Mouse (Mus musculus) kidney, postnatal 0 days (tissue): ENCODE data around the gene AW011738. TPM values are rescaled to one million over a fixed set of nuclear protein-coding genes. Genes with fewer than 3 reads are reported as not detected.

Experiments used
- ATAC-seq: fragments of 200-750 bp; cut with Nextera tagmentation; replicated peaks from 2 replicates; pipeline ENCODE4 v1.8.0; 2017; ENCODE audit warnings: low read depth, moderate number of reproducible peaks, moderate TSS enrichment, moderate library complexity; ENCODE audit not compliant: low FRiP score
- DNase-seq: peaks from one replicate; pipeline ENCODE4 v3.0.0-alpha.2; 2016; ENCODE audit warnings: low spot score
- H3K27ac ChIP-seq: fragments of 300-500 bp; sonication (generic); 2 replicates; pipeline ENCODE4 v1.5.1; 2014; ENCODE audit warnings: mild to moderate bottlenecking
- H3K27me3 ChIP-seq: fragments of 300-500 bp; sonication (generic); 2 replicates; pipeline ENCODE4 v1.6.1; 2014; ENCODE audit warnings: low read length, mixed read lengths; ENCODE audit not compliant: insufficient read depth
- H3K36me3 ChIP-seq: fragments of 300-500 bp; sonication (generic); 2 replicates; pipeline ENCODE4 v1.6.1; 2014; ENCODE audit warnings: low read length, mixed read lengths; ENCODE audit not compliant: insufficient read depth
- H3K4me1 ChIP-seq: fragments of 300-500 bp; sonication (generic); replicated peaks from 2 replicates; pipeline ENCODE4 v1.6.1; 2014; ENCODE audit warnings: antibody characterized with exemption, low read length, mixed read lengths; ENCODE audit not compliant: insufficient read depth
- H3K4me2 ChIP-seq: fragments of 300-500 bp; sonication (generic); 2 replicates; pipeline ENCODE4 v1.6.1; 2014; ENCODE audit warnings: mild to moderate bottlenecking, low read length, moderate library complexity, mixed read lengths
- H3K4me3 ChIP-seq: fragments of 300-500 bp; sonication (generic); replicated peaks from 2 replicates; pipeline ENCODE4 v1.5.1; 2014; ENCODE audit warnings: low read depth, low read length
- H3K9ac ChIP-seq: fragments of 300-500 bp; sonication (generic); 2 replicates; pipeline ENCODE4 v1.6.1; 2014; ENCODE audit warnings: low read depth, low read length
- H3K9me3 ChIP-seq: fragments of 300-500 bp; sonication (generic); replicated peaks from 2 replicates; pipeline ENCODE4 v1.6.1; 2016; ENCODE audit warnings: low read length, inconsistent platforms, mixed read lengths
- CTCF ChIP-seq: IDR thresholded peaks from 2 replicates; pipeline ENCODE4 v1.5.1; 2016; ENCODE audit warnings: antibody characterized with exemption, low read depth, mild to moderate bottlenecking, moderate library complexity
- WGBS: fragments of 180-500 bp; shearing (Covaris S2); extraction: QIAGEN DNeasy Blood & Tissue Kit; methylation state at CpG from one replicate; pipeline ENCODE4 v1.1.7; 2014; 5-methylcytosine and 5-hydroxymethylcytosine counted together
- microRNA-seq: library from miRNA; unstranded; fragments of <30 nt; microRNA quantifications from one replicate; pipeline ENCODE4, GENCODE M21; 2016
- polyA plus RNA-seq: library from polyadenylated mRNA; unstranded; fragments of >200 nt; fragmentation: Nextera tagmentation; extraction: Ambion mirVana; gene quantifications from 2 replicates; pipeline ENCODE4 v1.2.1, GENCODE M21; 2015

The AW011738 gene
- polyA plus RNA-seq, 1 experiment from 2014 or later = 4.8 TPM

- 58% methylated on average over 8 of the region's 8 CpGs for WGBS
These were observed 48.0 kb downstream of the AW011738 start for GRCm38 (mm10) chr4:156251081-156251480.

GRCm38 (mm10) chr4:156252140-156252539 lies 49.0 kb downstream of the AW011738 start:
- no peak overlapping the region for H3K9ac ChIP-seq
- TF ChIP-seq CTCF = no peak
- H3K9me3 ChIP-seq = no peaks in the 10 kb centered on the region
- DNase-seq = no peak
- ATAC-seq = no peak
- 31% methylated on average over 7 of the region's 7 CpGs for WGBS
- no peak overlapping the region for H3K4me3 ChIP-seq
- H3K4me1 ChIP-seq = 0 out of 2 replicates have a peak, but pooled peaks cover 7% of the 10 kb centered on the region
- H3K27me3 ChIP-seq = peaks cover 16% of the 10 kb centered on the region
- H3K4me2 ChIP-seq = no peak overlapping the region
- peaks cover 7% of the 10 kb centered on the region for H3K36me3 ChIP-seq
- H3K27ac ChIP-seq = no peak overlapping the region

More at GRCm38 (mm10) chr4:156251081-156251480, 48.0 kb downstream of the AW011738 start:
- DNase-seq = no peak
- Histone ChIP-seq H3K27ac (no peak overlapping the region), H3K9me3 (no peaks in the 10 kb centered on the region), H3K4me3 (no peak overlapping the region), H3K36me3 (peaks cover 17% of the 10 kb centered on the region), H3K4me2 (no peak overlapping the region), H3K27me3 (peaks cover 16% of the 10 kb centered on the region), H3K4me1 (0 out of 2 replicates have a peak, but pooled peaks cover 7% of the 10 kb centered on the region), H3K9ac (no peak overlapping the region)
- TF ChIP-seq CTCF = no peak
- ATAC-seq = no peak; the same call in 1 of the 2 replicates

GRCm38 (mm10) chr4:156252619-156253018 lies 49.5 kb downstream of the AW011738 start:
- no peak overlapping the region for H3K4me2 ChIP-seq
- H3K27ac ChIP-seq = no peak overlapping the region
- DNase-seq = no peak
- no peaks in the 10 kb centered on the region for H3K9me3 ChIP-seq
- TF ChIP-seq CTCF = no peak
- H3K36me3 ChIP-seq = peaks cover 5% of the 10 kb centered on the region
- no peak overlapping the region for H3K4me3 ChIP-seq
- no peak overlapping the region for H3K9ac ChIP-seq
- WGBS = 37% methylated on average over 3 of the region's 3 CpGs
- no peak for ATAC-seq
- H3K27me3 ChIP-seq = peaks cover 16% of the 10 kb centered on the region
- H3K4me1 ChIP-seq = 0 out of 2 replicates have a peak, but pooled peaks cover 7% of the 10 kb centered on the region

GRCm38 (mm10) chr4:156253043-156253442 lies 49.9 kb downstream of the AW011738 start:
- peaks cover 16% of the 10 kb centered on the region for H3K27me3 ChIP-seq
- H3K9me3 ChIP-seq = no peaks in the 10 kb centered on the region
- H3K9ac ChIP-seq = no peak overlapping the region
- 0 out of 2 replicates have a peak, but pooled peaks cover 7% of the 10 kb centered on the region for H3K4me1 ChIP-seq
- no peak overlapping the region for H3K4me2 ChIP-seq
- DNase-seq (no peak), ATAC-seq (no peak)
- H3K27ac ChIP-seq = no peak overlapping the region
- no peak for TF ChIP-seq CTCF
- H3K36me3 ChIP-seq = peaks cover under 1% of the 10 kb centered on the region; the same call in 1 of the 2 replicates
- 42% methylated on average over 7 of the region's 7 CpGs for WGBS
- H3K4me3 ChIP-seq = no peak overlapping the region

GRCm38 (mm10) chr4:156254361-156255077 lies 51.4 kb downstream of the AW011738 start:
- peaks cover 16% of the 10 kb centered on the region for H3K27me3 ChIP-seq
- peak overlapping the region; percentile 26 for H3K4me3 ChIP-seq
- ATAC-seq = peak; percentile 53

More at GRCm38 (mm10) chr4:156254361-156255077, 51.4 kb downstream of the AW011738 start:
- no peak for DNase-seq
- Histone ChIP-seq H3K27ac (no peak overlapping the region), H3K9ac (no peak overlapping the region), H3K9me3 (no peaks in the 10 kb centered on the region), H3K36me3 (no peaks in the 10 kb centered on the region), H3K4me2 (peak overlapping the region; percentile 21; the same call in 1 of the 2 replicates), H3K4me1 (0 out of 2 replicates have a peak, but pooled peaks cover 7% of the 10 kb centered on the region)
- WGBS = 2% methylated on average over 30 of the region's 30 CpGs
- no peak for TF ChIP-seq CTCF

Small RNAs within 50 kb of the gene (microRNA-seq; reads per million reads assigned to microRNA genes)
- gene Mir7658 = 1.2 reads per million

Other genes with a start within 250 kb of the AW011738 start
- gene C1qtnf12, start 241.0 kb upstream of the AW011738 start, polyA plus RNA-seq = 113 and 116 TPM in 2 replicates
- 14.3 and 14.5 TPM in 2 replicates for gene B3galt6, start 210.7 kb upstream of the AW011738 start, polyA plus RNA-seq
- 178 and 183 TPM in 2 replicates for gene Sdf4, start 210.4 kb upstream of the AW011738 start, polyA plus RNA-seq
- gene Tnfrsf4, start 189.5 kb upstream of the AW011738 start, polyA plus RNA-seq = 0.70 and 0.88 TPM in 2 replicates
- gene Tnfrsf18, start 177.1 kb upstream of the AW011738 start, polyA plus RNA-seq = 1.3 TPM in 2 replicates
- gene Ttll10, start 143.9 kb upstream of the AW011738 start, polyA plus RNA-seq = 5.6 and 6.0 TPM in 2 replicates
- gene 9430015G10Rik, start 93.3 kb upstream of the AW011738 start, polyA plus RNA-seq = 11.8 and 15.3 TPM in 2 replicates
- 0.17 and 0.27 TPM in 2 replicates for gene Rnf223, start 72.8 kb upstream of the AW011738 start, polyA plus RNA-seq
- 76.5 and 79.8 TPM in 2 replicates for gene Agrn, start 5.8 kb upstream of the AW011738 start, polyA plus RNA-seq
- 14.9 and 20.6 TPM in 2 replicates for gene Isg15, start 2.5 kb upstream of the AW011738 start, polyA plus RNA-seq
- 0.56 and 0.71 TPM in 2 replicates for gene Perm1, start 12.6 kb downstream of the AW011738 start, polyA plus RNA-seq
- 12.7 and 13.1 TPM in 2 replicates for gene Plekhn1, start 31.6 kb downstream of the AW011738 start, polyA plus RNA-seq
- 49.2 and 50.7 TPM in 2 replicates for gene Noc2l, start 32.7 kb downstream of the AW011738 start, polyA plus RNA-seq
- not detected in 2 replicates for gene Samd11, start 52.4 kb downstream of the AW011738 start, polyA plus RNA-seq
- gene Vmn2r-ps159, start 127.8 kb downstream of the AW011738 start, polyA plus RNA-seq = not detected in 2 replicates